8 mouse cellular contexts compared by ENCODE assay signal in the genomic region with DNA sequence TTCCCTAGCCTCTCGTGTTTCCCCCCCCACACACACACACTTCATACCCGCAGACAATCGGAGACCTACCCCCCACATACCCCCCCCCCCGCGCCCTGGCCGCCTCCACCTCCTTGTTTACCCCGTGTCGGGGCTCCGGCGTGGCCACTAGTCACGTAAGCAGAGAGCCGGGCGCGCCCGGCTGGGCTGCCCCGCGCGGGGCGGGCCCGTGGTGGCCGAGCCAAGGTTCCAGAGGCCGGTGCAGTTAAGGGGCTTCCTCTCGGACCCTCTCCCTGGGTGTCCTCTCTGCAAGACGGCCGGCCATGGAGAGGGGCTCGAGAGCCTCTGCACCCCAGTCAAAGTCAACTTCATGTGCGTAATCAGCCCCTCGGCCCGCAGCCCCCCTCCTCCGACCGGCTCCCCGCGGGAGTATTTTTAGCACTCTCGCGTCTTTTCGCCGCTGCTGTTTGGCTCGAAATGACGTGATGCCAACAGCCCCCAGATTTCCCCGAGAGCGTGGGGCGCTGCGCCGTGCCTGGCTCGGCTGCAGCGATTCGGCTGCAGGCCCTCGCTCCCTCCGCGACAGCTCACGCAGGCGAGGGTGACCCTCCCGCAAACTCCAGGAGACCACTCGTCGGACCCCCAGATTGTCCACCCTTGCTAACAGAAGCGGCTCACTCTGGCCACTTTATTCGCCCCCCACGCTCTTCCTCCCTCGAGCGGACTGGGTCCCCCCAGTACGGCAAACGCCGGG. TPM values are rescaled to one million over a fixed set of nuclear protein-coding genes. Genes with fewer than 3 reads are reported as not detected.
DNase-seq lines count a peak whose midpoint lies in the region; ATAC-seq lines count a peak whose summit lies in the region.

No protein-coding gene starts in this region.

- H3K27ac ChIP-seq in embryonic facial prominence, embryonic 13.5 days = peak overlapping the region; percentile 98
- H3K27ac ChIP-seq in limb, embryonic 15.5 days = peak overlapping the region; percentile 98

- H3K9ac ChIP-seq in embryonic facial prominence, embryonic 13.5 days = peak overlapping the region; percentile 94
- H3K9ac ChIP-seq in limb, embryonic 15.5 days = peak overlapping the region; percentile 85

- no peak for ATAC-seq in embryonic facial prominence, embryonic 13.5 days (ENCODE audit: insufficient number of reproducible peaks, insufficient read depth, low FRiP score, low TSS enrichment, low read depth)
- ATAC-seq in limb, embryonic 15.5 days (ENCODE audit: insufficient number of reproducible peaks, low FRiP score, low TSS enrichment, low read depth) = peak; percentile 5; the same call in 1 of the 2 replicates

- under 1% methylated on average over 60 of the region's 63 CpGs for WGBS in embryonic facial prominence, embryonic 13.5 days
- WGBS in limb, embryonic 15.5 days = under 1% methylated on average over 63 of the region's 63 CpGs

- H3K4me1 ChIP-seq in embryonic facial prominence, embryonic 13.5 days = peaks cover 30% of the 10 kb centered on the region
- H3K4me1 ChIP-seq in limb, embryonic 15.5 days = peaks cover 22% of the 10 kb centered on the region

- no peaks in the 10 kb centered on the region for H3K36me3 ChIP-seq in embryonic facial prominence, embryonic 13.5 days
- no peaks in the 10 kb centered on the region for H3K36me3 ChIP-seq in limb, embryonic 15.5 days

- peak overlapping the region; percentile 91 for H3K4me2 ChIP-seq in embryonic facial prominence, embryonic 13.5 days
- H3K4me2 ChIP-seq in limb, embryonic 15.5 days = peak overlapping the region; percentile 91

- peak overlapping the region; percentile 97 for H3K4me3 ChIP-seq in embryonic facial prominence, embryonic 13.5 days
- peak overlapping the region; percentile 92 for H3K4me3 ChIP-seq in limb, embryonic 15.5 days

- no peaks in the 10 kb centered on the region for H3K9me3 ChIP-seq in embryonic facial prominence, embryonic 13.5 days
- no peaks in the 10 kb centered on the region for H3K9me3 ChIP-seq in limb, embryonic 15.5 days

- DNase-seq in 3134 (ENCODE audit: extremely low read depth, insufficient read length, low spot score) = peak; percentile 80
- peak; percentile 82 for DNase-seq in adrenal gland, postnatal 10 days
- DNase-seq in heart, adult 8-10 months (ENCODE audit: low spot score) = peak; percentile 74
- peak; percentile 60 for DNase-seq in kidney, adult 9 months
- DNase-seq in monocyte, adult 2 months (ENCODE audit: low read depth in 1 of 2, low spot score in 2 of 2) = peak; percentile 34 to 58
- DNase-seq in spleen, postnatal 36 days (ENCODE audit: low spot score in 2 of 2) = peak; percentile 42 to 50

- H3K27me3 ChIP-seq in embryonic facial prominence, embryonic 13.5 days = no peaks in the 10 kb centered on the region
- no peaks in the 10 kb centered on the region for H3K27me3 ChIP-seq in limb, embryonic 15.5 days

RNA-seq across cellular contexts. Expression of gene Mxi1, which starts 2.8 kb away (rescaled TPM):
- total RNA-seq in adrenal gland, postnatal 10 days (2021) = 10 to 100 TPM; 31.0 to 31.7 TPM
- polyA plus RNA-seq in embryonic facial prominence, embryonic 13.5 days (2015; fragmentation: Nextera tagmentation; extraction: Ambion mirVana) = 26.5 and 40.3 TPM in 2 replicates
- total RNA-seq in heart, adult 8-10 months (2022) = 10 to 100 TPM; 38.7 to 49.2 (median 46.0) TPM
- 35.4 and 40.1 TPM in 2 replicates for polyA plus RNA-seq in limb, embryonic 15.5 days (2015; fragmentation: Nextera tagmentation; extraction: Ambion mirVana)

RNA-seq across cellular contexts. Expression of gene Gm10197, which starts 58.4 kb away (rescaled TPM):
- total RNA-seq in adrenal gland, postnatal 10 days (2021) = not detected
- not detected in 2 replicates for polyA plus RNA-seq in embryonic facial prominence, embryonic 13.5 days (2015; fragmentation: Nextera tagmentation; extraction: Ambion mirVana)
- total RNA-seq in heart, adult 8-10 months (2022) = not detected
- polyA plus RNA-seq in limb, embryonic 15.5 days (2015; fragmentation: Nextera tagmentation; extraction: Ambion mirVana) = 2.2 TPM in 1 of 2 replicates, not detected in the other
